Mouse (Mus musculus) left cerebral cortex, postnatal 25 days (tissue): Measurements from ENCODE around the gene Stard13. TPM values are rescaled to one million over a fixed set of nuclear protein-coding genes. Genes with fewer than 3 reads are reported as not detected.

Source experiments
- DNase-seq, 2 experiments: peaks; one replicate each; pipeline ENCODE4 v3.0.0; 2022; ENCODE audit warnings: low spot score in 2 of 2, mixed read lengths in 1 of 2
- intact Hi-C: fragments of 180-260 bp; cut with DNase I; formaldehyde crosslinking; loops from one replicate; pipeline ENCODE4 v1.15.1; 2025
- total RNA-seq, 2 experiments: library from RNA; stranded (reverse); gene quantifications; 2 replicates each; pipeline ENCODE4 v1.2.3; 2021

The Stard13 gene
- total RNA-seq, 2 experiments from 2014 or later: 11.1 to 11.7 TPM

DNA sequence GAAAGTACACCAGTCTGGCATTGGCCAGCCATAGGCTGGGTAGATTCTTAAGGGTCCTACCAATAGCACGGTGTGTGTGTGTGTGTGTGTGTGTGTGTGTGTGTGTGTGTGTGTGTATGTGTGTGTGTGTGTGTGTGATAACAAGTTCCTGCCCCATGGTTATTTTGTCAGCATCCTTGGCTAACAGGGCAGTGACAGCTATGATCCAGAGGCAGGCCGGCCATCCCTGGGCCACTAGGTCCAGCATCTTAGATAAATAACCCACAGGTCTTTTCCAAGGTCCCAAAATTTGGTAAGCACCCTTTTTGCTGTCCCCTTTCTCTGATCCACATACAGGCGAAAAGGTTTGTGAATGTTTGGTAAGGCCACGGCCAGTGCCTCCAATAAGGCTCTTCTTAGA lies 231.6 kb downstream of the Stard13 start:
- intact Hi-C loops: no loop called here
- no peak for DNase-seq

DNA sequence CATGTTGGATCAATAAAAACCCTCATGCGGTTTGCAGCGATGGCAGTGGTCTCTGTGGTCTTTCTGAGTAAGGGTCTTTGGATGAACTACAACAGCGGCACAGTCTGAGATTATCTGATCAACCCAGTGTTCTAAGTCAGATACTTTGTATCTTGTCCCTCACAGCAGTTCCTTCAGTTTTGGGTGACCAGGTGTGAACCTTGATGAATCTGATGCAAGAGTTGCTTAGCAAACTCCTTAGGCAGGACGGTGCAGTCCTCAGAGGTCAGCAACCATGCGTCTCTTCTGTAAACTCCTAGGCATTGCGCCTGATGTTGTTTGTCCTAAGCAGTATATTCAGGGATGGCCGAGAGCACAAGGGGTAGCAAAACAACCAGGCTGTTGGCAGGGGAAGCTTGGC lies 232.5 kb downstream of the Stard13 start:
- no peak for DNase-seq
- intact Hi-C loops: no loop called here

DNA sequence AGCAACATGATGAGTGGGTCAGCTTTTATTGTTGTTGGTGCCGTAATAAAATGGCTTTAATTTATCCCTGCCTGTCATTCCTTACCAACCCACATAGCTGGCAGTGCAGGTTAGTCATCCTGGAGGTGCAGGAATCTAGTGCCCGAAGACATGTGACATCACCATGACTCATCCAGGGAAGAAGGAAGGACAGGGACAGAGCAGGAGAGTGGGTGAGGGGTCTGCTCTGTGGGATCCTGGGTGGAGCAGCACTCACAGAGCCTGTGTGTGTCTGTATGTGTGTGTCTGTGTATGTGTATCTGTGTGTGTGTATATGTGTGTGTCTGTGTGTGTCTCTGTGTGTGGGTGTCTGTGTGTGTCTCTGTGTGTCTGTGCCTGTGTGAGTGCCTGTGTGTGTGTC lies 237.1 kb downstream of the Stard13 start:
- DNase-seq: peak in 1 of 2 experiments; percentile 64
- intact Hi-C loops: no loop called here

DNA sequence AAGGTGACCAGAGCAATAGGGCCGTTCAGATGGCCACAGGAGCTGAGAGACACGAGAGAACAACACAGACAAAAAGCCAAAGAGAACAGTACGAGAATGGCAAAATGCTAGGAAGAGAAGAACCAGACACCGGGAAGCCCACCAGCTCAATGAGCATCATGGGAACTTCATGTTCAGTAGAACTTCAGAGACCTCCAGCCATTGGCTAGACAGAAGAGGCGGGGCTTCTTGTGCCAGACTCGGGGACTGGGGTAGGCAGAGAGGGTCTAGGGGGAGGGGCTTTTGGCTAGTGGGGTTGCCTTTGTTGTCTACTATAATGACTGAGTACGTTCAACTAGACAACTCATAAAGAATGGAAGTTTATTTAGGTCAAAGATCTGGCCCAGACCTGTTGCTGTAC lies 239.5 kb downstream of the Stard13 start:
- intact Hi-C loops: no loop called here
- no peak for DNase-seq

Other genes starting within 250 kb of the Stard13 start
- not detected for gene Gm42906, start 194.3 kb upstream of the Stard13 start, total RNA-seq